In the genomic region with DNA sequence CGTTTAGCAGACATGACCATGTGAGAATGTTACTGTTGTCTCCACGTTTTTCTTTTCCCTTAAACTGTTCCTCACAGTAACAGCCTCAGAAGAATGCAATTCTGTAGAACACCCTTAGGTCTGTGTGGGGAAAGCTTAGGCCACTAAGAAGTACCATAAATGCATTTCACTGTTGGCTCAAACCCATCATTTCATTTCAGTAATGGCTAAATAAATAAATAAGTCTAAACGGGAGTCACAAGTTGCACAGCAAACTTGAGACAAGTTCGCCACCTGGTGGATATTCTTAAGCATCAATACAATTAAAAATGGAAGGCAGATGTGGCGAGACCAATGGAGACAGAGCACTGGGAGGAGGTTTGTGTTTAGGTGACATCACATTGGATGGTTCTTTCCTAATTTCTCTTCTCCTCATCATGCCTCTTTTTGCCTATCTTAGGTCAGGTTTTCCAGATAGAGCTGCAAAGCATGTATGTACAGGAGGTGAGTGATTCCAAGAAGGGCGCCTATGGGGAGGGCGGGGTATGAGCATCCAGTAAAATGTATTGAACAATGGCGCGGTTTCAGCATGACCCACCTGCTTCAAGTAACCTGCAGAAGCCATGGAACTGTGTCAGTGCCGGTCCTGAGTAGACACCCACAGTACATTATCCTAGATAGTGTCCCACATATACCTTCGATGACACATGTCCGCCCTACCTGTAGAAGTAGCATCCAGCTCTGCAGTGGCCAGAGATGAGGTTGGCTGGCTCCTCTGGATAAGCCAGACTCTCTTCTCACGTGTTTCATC, we compare ENCODE assay signal across 8 mouse cellular contexts.
A peak's percentile ranks its signal among the peaks of the same experiment; 100 is the strongest.
DNase-seq lines count a peak whose midpoint lies in the region; ATAC-seq lines count a peak whose summit lies in the region.

No protein-coding gene starts in this region.

- intact Hi-C loops in heart, postnatal 14 days (cut with DNase I), result loop anchor here (2.0 to 10.0 kb wide), 6 partner anchors 180 to 1805 kb away; no protein-coding TSS in a partner anchor

- no peak for ATAC-seq in erythroblast, adult 5-6 weeks (replicated peaks; ENCODE audit: low FRiP score, poor library complexity, severe bottlenecking)

- DNase-seq in gastrocnemius, postnatal 10 days, result peak; percentile 21
- no peak for DNase-seq in gastrocnemius, adult 8-10 months (ENCODE audit: low spot score in 2 of 2)
- peak; percentile 73 for DNase-seq in CD4-positive, CD25-positive, alpha-beta regulatory T cell, adult 2 months (ENCODE audit: low read depth, low spot score)
- peak; percentile 24 for DNase-seq in c-Kit-positive CD71-positive TER-119-negative erythroid progenitor cells, embryonic 14.5 days (ENCODE audit: low read depth)
- DNase-seq in heart, postnatal 14 days, result peak; percentile 17 to 69
- DNase-seq in kidney, postnatal 4 days, result peak; percentile 31 to 53
- DNase-seq in naive thymus-derived CD4-positive, alpha-beta T cell, adult 2 months (ENCODE audit: low read depth), result peak; percentile 59

Comparison
In these comparisons a context has a peak if more than half of its experiments do, and no peak if none do; other contexts are left out.
1. DNase-seq: peak in gastrocnemius, postnatal 10 days (single experiment), CD4-positive, CD25-positive, alpha-beta regulatory T cell, adult 2 months (single experiment), c-Kit-positive CD71-positive TER-119-negative erythroid progenitor cells, embryonic 14.5 days (single experiment), heart, postnatal 14 days (2 of 2), kidney, postnatal 4 days (2 of 2) and naive thymus-derived CD4-positive, alpha-beta T cell, adult 2 months (single experiment); none in gastrocnemius, adult 8-10 months (0 of 2).